Comparison of ENCODE assay signal across 7 mouse cellular contexts in the genomic region with DNA sequence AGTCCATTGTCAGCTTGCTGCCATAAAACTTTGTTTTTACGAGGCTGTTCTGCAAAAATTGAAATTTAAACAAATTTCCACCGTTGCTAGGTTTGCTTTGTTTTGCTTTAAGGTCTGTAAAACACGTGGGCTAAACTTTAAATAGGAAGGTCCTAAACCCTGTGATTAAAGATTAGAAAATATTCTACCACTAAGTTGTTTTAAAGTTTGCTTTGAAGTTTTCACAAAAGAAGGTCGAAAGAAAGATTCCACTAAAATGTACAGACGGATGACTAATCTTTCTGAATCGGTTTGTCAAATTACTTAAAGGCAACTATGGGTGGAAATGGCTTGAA. TPM values are rescaled to one million over a fixed set of nuclear protein-coding genes. Genes with fewer than 3 reads are reported as not detected.
DNase-seq lines count a peak whose midpoint lies in the region; ATAC-seq and TF ChIP-seq lines count a peak whose summit lies in the region.

A gene (plus strand): TSS at position 288 of the 335 bp plus-strand sequence.

- H3K4me1 ChIP-seq in lung, postnatal 0 days (ENCODE audit: insufficient read depth, low read depth, low read length) = peaks cover 9% of the 10 kb centered on the region
- H3K4me1 ChIP-seq in embryonic facial prominence, embryonic 11.5 days (ENCODE audit: control insufficient read depth, insufficient read depth, low read length) = no peaks in the 10 kb centered on the region
- H3K4me1 ChIP-seq in liver, embryonic 13.5 days (replicated peaks) = peaks cover 49% of the 10 kb centered on the region

- no peak for DNase-seq in lung, postnatal 0 days (ENCODE audit: low spot score)
- no peak for DNase-seq in lung, postnatal 36 days
- DNase-seq in embryonic facial prominence, embryonic 11.5 days (ENCODE audit: low spot score) = no peak
- no peak for DNase-seq in gonadal fat pad, adult 2 months (ENCODE audit: low read depth)
- no peak for DNase-seq in liver, embryonic 13.5 days
- DNase-seq in ovary, adult 18-20 months (ENCODE audit: low spot score) = no peak
- DNase-seq in thymus, adult 18-20 months = no peak

- H3K4me3 ChIP-seq in lung, postnatal 0 days (ENCODE audit: low read depth, low read length) = peak within 1 kb of the TSS; percentile 57
- peak within 1 kb of the TSS; percentile 57 for H3K4me3 ChIP-seq in embryonic facial prominence, embryonic 11.5 days (ENCODE audit: low read depth, low read length)
- H3K4me3 ChIP-seq in liver, embryonic 13.5 days (replicated peaks) = peak within 1 kb of the TSS; percentile 96

- WGBS in lung, postnatal 0 days = under 1% methylated on average over 6 of the region's 6 CpGs
- WGBS in embryonic facial prominence, embryonic 11.5 days = under 1% methylated on average over 6 of the region's 6 CpGs
- 2% methylated on average over 6 of the region's 6 CpGs for WGBS in liver, embryonic 13.5 days (ENCODE audit: insufficient replicate concordance)

- H3K4me2 ChIP-seq in lung, postnatal 0 days (replicated peaks; ENCODE audit: low read depth, low read length) = peak within 1 kb of the TSS; percentile 97
- peak within 1 kb of the TSS; percentile 85 for H3K4me2 ChIP-seq in embryonic facial prominence, embryonic 11.5 days (ENCODE audit: low read depth, low read length)
- peak within 1 kb of the TSS; percentile 91 for H3K4me2 ChIP-seq in liver, embryonic 13.5 days

- H3K9ac ChIP-seq in lung, postnatal 0 days (replicated peaks; ENCODE audit: low read depth) = peak within 1 kb of the TSS; percentile 48
- peak within 1 kb of the TSS; percentile 94 for H3K9ac ChIP-seq in embryonic facial prominence, embryonic 11.5 days (replicated peaks; ENCODE audit: low read length)
- peak within 1 kb of the TSS; percentile 99 for H3K9ac ChIP-seq in liver, embryonic 13.5 days

- H3K9me3 ChIP-seq in lung, postnatal 0 days (ENCODE audit: low read length) = no peaks in the 10 kb centered on the region
- no peaks in the 10 kb centered on the region for H3K9me3 ChIP-seq in embryonic facial prominence, embryonic 11.5 days (replicated peaks; ENCODE audit: control insufficient read depth, low read length)
- H3K9me3 ChIP-seq in liver, embryonic 13.5 days (replicated peaks) = no peaks in the 10 kb centered on the region

- ATAC-seq in lung, postnatal 0 days = no peak
- no peak for ATAC-seq in embryonic facial prominence, embryonic 11.5 days (replicated peaks; ENCODE audit: insufficient number of reproducible peaks, low FRiP score, low TSS enrichment, low read depth)
- ATAC-seq in liver, embryonic 13.5 days (ENCODE audit: low read depth) = no peak

- H3K27ac ChIP-seq in lung, postnatal 0 days (ENCODE audit: low read length) = peak within 1 kb of the TSS; percentile 62
- peak within 1 kb of the TSS; percentile 98 for H3K27ac ChIP-seq in embryonic facial prominence, embryonic 11.5 days (replicated peaks; ENCODE audit: low read depth, low read length)
- H3K27ac ChIP-seq in liver, embryonic 13.5 days = peak within 1 kb of the TSS; percentile 98

- no peak for TF ChIP-seq EP300 in lung, postnatal 0 days (IDR thresholded peaks at IDR 0.05)

- H3K36me3 ChIP-seq in lung, postnatal 0 days (ENCODE audit: insufficient read depth, low read length) = no peaks in the 10 kb centered on the region
- no peaks in the 10 kb centered on the region for H3K36me3 ChIP-seq in embryonic facial prominence, embryonic 11.5 days (replicated peaks; ENCODE audit: control insufficient read depth, insufficient read depth, low read depth, low read length)
- peaks cover 32% of the 10 kb centered on the region for H3K36me3 ChIP-seq in liver, embryonic 13.5 days

- H3K27me3 ChIP-seq in lung, postnatal 0 days (replicated peaks; ENCODE audit: insufficient read depth, low read length) = no peaks in the 10 kb centered on the region
- H3K27me3 ChIP-seq in embryonic facial prominence, embryonic 11.5 days (ENCODE audit: control insufficient read depth, insufficient read depth, low read length) = no peaks in the 10 kb centered on the region
- H3K27me3 ChIP-seq in liver, embryonic 13.5 days = no peaks in the 10 kb centered on the region

- no peak for TF ChIP-seq CTCF in lung, postnatal 0 days (IDR thresholded peaks at IDR 0.05)

RNA-seq across cellular contexts. Expression of the gene that starts here (rescaled TPM):
- 137 and 146 TPM in 2 replicates for polyA plus RNA-seq in lung, postnatal 0 days (2015; fragmentation: Nextera tagmentation; extraction: Ambion mirVana)
- 595 and 626 TPM in 2 replicates for polyA plus RNA-seq in embryonic facial prominence, embryonic 11.5 days (2014; fragmentation: Nextera tagmentation; extraction: Ambion mirVana)
- polyA plus RNA-seq in gonadal fat pad, adult 2 months (2012; rRNA removed) = 135 and 163 TPM in 2 replicates
- 899 and 1,125 TPM in 2 replicates for polyA plus RNA-seq in liver, embryonic 13.5 days (2015; fragmentation: Nextera tagmentation; extraction: Ambion mirVana)

Comparison
In these comparisons a context has a peak if more than half of its experiments do, and no peak if none do; other contexts are left out.
1. H3K9ac ChIP-seq: peak in every context shown above with its lines; median percentile 99 in liver, embryonic 13.5 days; 94 in embryonic facial prominence, embryonic 11.5 days; 48 in lung, postnatal 0 days.